Mouse (Mus musculus): ENCODE measurements at regions not wholly inside any gene's neighbourhood (a gene's known extent, or its start where the extent isn't known, plus 50 kb on each side); places are given as distances from the start of the nearest gene placed in this dataset.

DNA sequence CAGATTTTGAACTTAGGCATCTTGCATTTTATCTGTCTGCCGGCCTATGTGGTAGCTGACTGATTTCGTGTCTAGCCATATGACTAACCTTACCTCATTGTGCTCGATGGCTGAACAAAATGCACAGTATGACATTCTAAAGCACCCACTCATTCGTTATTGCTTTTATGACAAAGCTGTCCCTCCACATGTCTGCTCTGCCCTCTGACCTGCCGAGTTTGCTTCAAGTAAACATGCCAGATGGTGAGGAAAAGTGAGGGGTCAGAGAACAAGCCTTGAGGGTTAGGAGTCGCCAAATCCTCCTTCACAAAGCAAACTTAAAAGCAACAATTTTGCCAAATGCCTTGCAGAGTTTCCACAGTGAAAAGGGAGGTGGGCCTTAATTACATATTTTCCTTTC, 196.0 kb upstream of the Elavl2 start:
- in situ Hi-C loops (cut with MboI; ENCODE audit: low sequenced_read_pairs in 2 of 2, unreplicated experiment in 2 of 2) = no loop called here
- Histone ChIP-seq H3K4me3 (ENCODE audit: insufficient read depth in 1 of 2, low read depth in 1 of 2, low read length in 2 of 2, poor library complexity in 1 of 2, severe bottlenecking in 1 of 2) (no peak overlapping the region), H3K36me3 (ENCODE audit: control insufficient read depth, insufficient read depth, low read length, poor library complexity, severe bottlenecking) (no peaks in the 10 kb centered on the region), H3K4me1 (ENCODE audit: control insufficient read depth in 2 of 2, insufficient read depth in 2 of 2, low read length in 2 of 2, poor library complexity in 1 of 2) (no peaks in the 10 kb centered on the region), H3K9ac (ENCODE audit: insufficient read depth, low read depth, low read length, poor library complexity, severe bottlenecking) (no peak overlapping the region), H3K9me3 (ENCODE audit: control insufficient read depth, insufficient read depth, low read depth, low read length) (no peaks in the 10 kb centered on the region), H3K27ac (ENCODE audit: insufficient read depth, low read depth, low read length, poor library complexity, severe bottlenecking) (no peak overlapping the region)
- TF ChIP-seq ZC3H11A (IDR thresholded peaks at IDR 0.05; ENCODE audit: borderline replicate concordance, low read depth, low read length) (no peak), HCFC1 (IDR thresholded peaks at IDR 0.05; ENCODE audit: borderline replicate concordance, insufficient read depth, low read length) (no peak), MAFK (IDR thresholded peaks at IDR 0.05; ENCODE audit: insufficient read depth, low read depth, low read length) (no peak), ZNF384 (IDR thresholded peaks at IDR 0.05; ENCODE audit: low read depth, low read length) (no peak), CHD2 (IDR thresholded peaks at IDR 0.05; ENCODE audit: low read depth, low read length) (no peak)
- DNase-seq (ENCODE audit: low read depth, low spot score) = no peak

DNA sequence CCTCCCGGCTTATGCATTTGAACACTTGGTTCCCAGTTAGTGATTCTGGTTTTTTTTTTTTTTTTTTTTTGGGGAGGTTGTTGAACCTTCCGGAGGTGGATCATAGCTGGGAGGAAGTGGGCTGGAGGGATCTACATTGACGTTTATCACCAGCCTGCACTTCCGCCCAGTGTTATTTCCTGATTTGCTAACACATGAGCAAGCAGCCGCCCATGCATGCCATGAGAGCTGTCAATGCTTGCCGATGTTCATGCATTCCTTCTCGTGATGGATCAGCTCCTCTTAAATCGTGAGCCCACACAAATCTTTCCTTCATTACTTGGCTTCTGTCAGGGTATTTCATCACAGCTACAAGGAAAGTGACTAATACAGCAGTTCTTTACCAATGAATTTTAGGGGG, 195.2 kb upstream of the Elavl2 start:
- TF ChIP-seq CHD2 (IDR thresholded peaks at IDR 0.05; ENCODE audit: low read depth, low read length) (no peak), ZNF384 (IDR thresholded peaks at IDR 0.05; ENCODE audit: low read depth, low read length) (no peak), MAFK (IDR thresholded peaks at IDR 0.05; ENCODE audit: insufficient read depth, low read depth, low read length) (no peak), HCFC1 (IDR thresholded peaks at IDR 0.05; ENCODE audit: borderline replicate concordance, insufficient read depth, low read length) (no peak), ZC3H11A (IDR thresholded peaks at IDR 0.05; ENCODE audit: borderline replicate concordance, low read depth, low read length) (no peak)
- in situ Hi-C loops (cut with MboI; ENCODE audit: low sequenced_read_pairs in 2 of 2, unreplicated experiment in 2 of 2) = no loop called here
- no peak overlapping the region for H3K9ac ChIP-seq (ENCODE audit: insufficient read depth, low read depth, low read length, poor library complexity, severe bottlenecking)
- no peaks in the 10 kb centered on the region for H3K9me3 ChIP-seq (ENCODE audit: control insufficient read depth, insufficient read depth, low read depth, low read length)
- no peak for DNase-seq (ENCODE audit: low read depth, low spot score)
- no peaks in the 10 kb centered on the region for H3K4me1 ChIP-seq (ENCODE audit: control insufficient read depth in 2 of 2, insufficient read depth in 2 of 2, low read length in 2 of 2, poor library complexity in 1 of 2)
- H3K36me3 ChIP-seq (ENCODE audit: control insufficient read depth, insufficient read depth, low read length, poor library complexity, severe bottlenecking) = no peaks in the 10 kb centered on the region
- H3K27ac ChIP-seq (ENCODE audit: insufficient read depth, low read depth, low read length, poor library complexity, severe bottlenecking) = no peak overlapping the region
- no peak overlapping the region for H3K4me3 ChIP-seq (ENCODE audit: insufficient read depth in 1 of 2, low read depth in 1 of 2, low read length in 2 of 2, poor library complexity in 1 of 2, severe bottlenecking in 1 of 2)

GRCm38 (mm10) chr4:91589779-91590178, 189.2 kb upstream of the Elavl2 start:
- Histone ChIP-seq H3K9me3 (ENCODE audit: control insufficient read depth, insufficient read depth, low read depth, low read length) (no peaks in the 10 kb centered on the region), H3K4me3 (ENCODE audit: insufficient read depth in 1 of 2, low read depth in 1 of 2, low read length in 2 of 2, poor library complexity in 1 of 2, severe bottlenecking in 1 of 2) (no peak overlapping the region), H3K27ac (ENCODE audit: insufficient read depth, low read depth, low read length, poor library complexity, severe bottlenecking) (no peak overlapping the region), H3K36me3 (ENCODE audit: control insufficient read depth, insufficient read depth, low read length, poor library complexity, severe bottlenecking) (no peaks in the 10 kb centered on the region), H3K9ac (ENCODE audit: insufficient read depth, low read depth, low read length, poor library complexity, severe bottlenecking) (no peak overlapping the region), H3K4me1 (ENCODE audit: control insufficient read depth in 2 of 2, insufficient read depth in 2 of 2, low read length in 2 of 2, poor library complexity in 1 of 2) (no peaks in the 10 kb centered on the region)
- no peak for TF ChIP-seq ZNF384 (IDR thresholded peaks at IDR 0.05; ENCODE audit: low read depth, low read length)
- TF ChIP-seq HCFC1 (IDR thresholded peaks at IDR 0.05; ENCODE audit: borderline replicate concordance, insufficient read depth, low read length) = no peak
- no peak for TF ChIP-seq CHD2 (IDR thresholded peaks at IDR 0.05; ENCODE audit: low read depth, low read length)
- TF ChIP-seq MAFK (IDR thresholded peaks at IDR 0.05; ENCODE audit: insufficient read depth, low read depth, low read length) = no peak
- TF ChIP-seq ZC3H11A (IDR thresholded peaks at IDR 0.05; ENCODE audit: borderline replicate concordance, low read depth, low read length) = no peak
- DNase-seq (ENCODE audit: low read depth, low spot score) = no peak
- in situ Hi-C loops (cut with MboI; ENCODE audit: low sequenced_read_pairs in 2 of 2, unreplicated experiment in 2 of 2) = no loop called here

DNA sequence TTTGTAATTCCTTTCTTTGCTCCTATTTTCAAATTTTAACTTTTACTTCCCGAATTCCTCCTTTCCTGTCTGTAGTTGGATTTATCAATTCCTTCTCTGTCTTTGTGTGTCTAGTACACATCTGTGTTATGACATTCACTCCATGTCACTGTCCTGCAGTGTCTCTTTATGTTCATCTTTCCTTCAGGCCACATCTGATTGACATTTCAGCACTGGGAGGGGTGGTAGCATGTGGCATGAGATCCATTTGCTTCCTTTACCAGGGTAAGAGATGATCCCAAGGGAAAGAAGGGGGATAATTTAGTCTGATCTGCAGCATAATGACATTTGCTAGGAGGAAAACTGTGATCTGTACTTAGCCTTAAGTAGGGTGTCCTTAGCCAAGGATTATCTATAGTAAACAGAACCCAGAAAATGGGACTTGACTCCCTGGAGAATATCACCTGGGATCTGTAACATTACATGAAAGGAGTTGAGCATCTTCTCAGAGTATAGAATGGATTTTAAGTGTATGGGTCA, 187.0 kb upstream of the Elavl2 start:
- Histone ChIP-seq H3K9ac (ENCODE audit: insufficient read depth, low read depth, low read length, poor library complexity, severe bottlenecking) (no peak overlapping the region), H3K4me3 (ENCODE audit: insufficient read depth in 1 of 2, low read depth in 1 of 2, low read length in 2 of 2, poor library complexity in 1 of 2, severe bottlenecking in 1 of 2) (no peak overlapping the region), H3K36me3 (ENCODE audit: control insufficient read depth, insufficient read depth, low read length, poor library complexity, severe bottlenecking) (no peaks in the 10 kb centered on the region), H3K27ac (ENCODE audit: insufficient read depth, low read depth, low read length, poor library complexity, severe bottlenecking) (no peak overlapping the region), H3K9me3 (ENCODE audit: control insufficient read depth, insufficient read depth, low read depth, low read length) (no peaks in the 10 kb centered on the region), H3K4me1 (ENCODE audit: control insufficient read depth in 2 of 2, insufficient read depth in 2 of 2, low read length in 2 of 2, poor library complexity in 1 of 2) (no peaks in the 10 kb centered on the region; a peak in 1 of 4 replicates)
- no peak for TF ChIP-seq HCFC1 (IDR thresholded peaks at IDR 0.05; ENCODE audit: borderline replicate concordance, insufficient read depth, low read length)
- TF ChIP-seq MAFK (IDR thresholded peaks at IDR 0.05; ENCODE audit: insufficient read depth, low read depth, low read length) = no peak
- TF ChIP-seq ZNF384 (IDR thresholded peaks at IDR 0.05; ENCODE audit: low read depth, low read length) = no peak
- no peak for TF ChIP-seq CHD2 (IDR thresholded peaks at IDR 0.05; ENCODE audit: low read depth, low read length)
- no peak for TF ChIP-seq ZC3H11A (IDR thresholded peaks at IDR 0.05; ENCODE audit: borderline replicate concordance, low read depth, low read length)
- no peak for DNase-seq (ENCODE audit: low read depth, low spot score)
- in situ Hi-C loops (cut with MboI; ENCODE audit: low sequenced_read_pairs in 2 of 2, unreplicated experiment in 2 of 2) = no loop called here

- H3K36me3 ChIP-seq (ENCODE audit: control insufficient read depth, insufficient read depth, low read length, poor library complexity, severe bottlenecking) = no peaks in the 10 kb centered on the region
- no peak overlapping the region for H3K4me3 ChIP-seq (ENCODE audit: insufficient read depth in 1 of 2, low read depth in 1 of 2, low read length in 2 of 2, poor library complexity in 1 of 2, severe bottlenecking in 1 of 2)
- no peak overlapping the region for H3K9ac ChIP-seq (ENCODE audit: insufficient read depth, low read depth, low read length, poor library complexity, severe bottlenecking)
- H3K27ac ChIP-seq (ENCODE audit: insufficient read depth, low read depth, low read length, poor library complexity, severe bottlenecking) = no peak overlapping the region
- H3K9me3 ChIP-seq (ENCODE audit: control insufficient read depth, insufficient read depth, low read depth, low read length) = no peaks in the 10 kb centered on the region
- no peak for TF ChIP-seq CHD2 (IDR thresholded peaks at IDR 0.05; ENCODE audit: low read depth, low read length)
- in situ Hi-C loops (cut with MboI; ENCODE audit: low sequenced_read_pairs in 2 of 2, unreplicated experiment in 2 of 2) = no loop called here
- no peaks in the 10 kb centered on the region; a peak in 1 of 4 replicates for H3K4me1 ChIP-seq (ENCODE audit: control insufficient read depth in 2 of 2, insufficient read depth in 2 of 2, low read length in 2 of 2, poor library complexity in 1 of 2)
- DNase-seq (ENCODE audit: low read depth, low spot score) = peak; percentile 56
These were observed 182.4 kb upstream of the Elavl2 start for GRCm38 (mm10) chr4:91583035-91583434.

Data from ES-E14 (cell line).